Mouse (Mus musculus) urinary bladder, postnatal 0 days (tissue): Measurements from ENCODE around the gene Sycp1. TPM values are rescaled to one million over a fixed set of nuclear protein-coding genes. Genes with fewer than 3 reads are reported as not detected.

Experiments
- polyA plus RNA-seq: library from polyadenylated mRNA; unstranded; fragments of >200 nt; fragmentation: Nextera tagmentation; extraction: Ambion mirVana; gene quantifications from 2 replicates; pipeline ENCODE4 v1.2.1, GENCODE M21; 2015

Sycp1 gene
- polyA plus RNA-seq = not detected in 2 replicates

GRCm38 (mm10) chr3:102935451-102936354 is at the start of gene Sycp1:
Gene Sycp1 (minus strand): TSS chr3:102936100.

GRCm38 (mm10) chr3:102964033-102964432 is 28.1 kb upstream of the Sycp1 start, which contains the start of gene Nr1h5:
Gene Nr1h5 (minus strand): TSS chr3:102964133.

GRCm38 (mm10) chr3:102782618-102783017 is 153.3 kb downstream of the Sycp1 start, which contains the start of gene Tshb:
Gene Tshb (minus strand): TSS chr3:102782718.

Other genes with a start within 250 kb of the Sycp1 start
- 61.8 and 74.4 TPM in 2 replicates for gene Tspan2, start 201.6 kb downstream of the Sycp1 start, polyA plus RNA-seq
- gene Tshb, start 153.4 kb downstream of the Sycp1 start, polyA plus RNA-seq = 0.16 and 0.22 TPM in 2 replicates
- gene Nr1h5, start 28.0 kb upstream of the Sycp1 start, polyA plus RNA-seq = not detected in 2 replicates
- 56.1 and 74.6 TPM in 2 replicates for gene Sike1, start 59.6 kb upstream of the Sycp1 start, polyA plus RNA-seq
- gene Csde1, start 84.3 kb upstream of the Sycp1 start, polyA plus RNA-seq = 199 and 245 TPM in 2 replicates
- 45.5 and 51.8 TPM in 2 replicates for gene Nras, start 122.2 kb upstream of the Sycp1 start, polyA plus RNA-seq
- not detected in 2 replicates for gene Ampd1, start 137.9 kb upstream of the Sycp1 start, polyA plus RNA-seq
- 2.3 and 2.9 TPM in 2 replicates for gene Dennd2c, start 166.5 kb upstream of the Sycp1 start, polyA plus RNA-seq
- gene Bcas2, start 235.6 kb upstream of the Sycp1 start, polyA plus RNA-seq = 77.0 and 92.2 TPM in 2 replicates